Mouse (Mus musculus) brain, adult 2 months (tissue): ENCODE data around the gene Prpf40b.
"Not testable (repeated sequence)": the region's sequence is repeated elsewhere in the genome, so short reads cannot be mapped to it uniquely, and the experiment has no call there.

Experiments
- DNase-seq: peaks from one replicate; pipeline ENCODE4 v3.0.0; 2011; ENCODE audit warnings: low read depth, low spot score

Gene Prpf40b

GRCm38 (mm10) chr15:99294813-99295374 is at the start of gene Prpf40b:
Gene Prpf40b (plus strand): TSS chr15:99295087.
- DNase-seq: peak; percentile 95

GRCm38 (mm10) chr15:99246736-99247135 is 48.2 kb upstream of the Prpf40b start:
- DNase-seq: peak; percentile 45

- peak; percentile 95 for DNase-seq
These were observed 45.9 kb upstream of the Prpf40b start for GRCm38 (mm10) chr15:99248972-99249371.

- DNase-seq: no peak
These were observed 44.9 kb upstream of the Prpf40b start for GRCm38 (mm10) chr15:99249938-99250337.

GRCm38 (mm10) chr15:99251111-99251510 is 43.8 kb upstream of the Prpf40b start:
- DNase-seq: not testable (repeated sequence)

GRCm38 (mm10) chr15:99251626-99252380 is 43.1 kb upstream of the Prpf40b start, which contains the start of gene Mcrs1:
Gene Mcrs1 (minus strand): TSS chr15:99251961.
- peak; percentile 100 for DNase-seq

GRCm38 (mm10) chr15:99252381-99253174 is 42.3 kb upstream of the Prpf40b start:
- peak; percentile 80 for DNase-seq

- not testable (repeated sequence) for DNase-seq
These were observed 41.8 kb upstream of the Prpf40b start for GRCm38 (mm10) chr15:99253175-99253479.

- DNase-seq: no peak
These were observed 41.1 kb upstream of the Prpf40b start for GRCm38 (mm10) chr15:99253772-99254171.

- no peak for DNase-seq
These were observed 40.3 kb upstream of the Prpf40b start for GRCm38 (mm10) chr15:99254477-99255005.

GRCm38 (mm10) chr15:99255241-99255749 is 39.6 kb upstream of the Prpf40b start:
- no peak for DNase-seq

- no peak for DNase-seq
These were observed 35.6 kb upstream of the Prpf40b start for GRCm38 (mm10) chr15:99259167-99259729.

- DNase-seq: peak; percentile 92
These were observed 35.1 kb upstream of the Prpf40b start for GRCm38 (mm10) chr15:99259730-99260252.

GRCm38 (mm10) chr15:99262702-99263101 is 32.2 kb upstream of the Prpf40b start:
- peak; percentile 73 for DNase-seq

- DNase-seq: no peak
These were observed 30.5 kb upstream of the Prpf40b start for GRCm38 (mm10) chr15:99264363-99264762.

- DNase-seq: peak; percentile 93
These were observed 29.2 kb upstream of the Prpf40b start for GRCm38 (mm10) chr15:99265679-99266078.

- DNase-seq: no peak
These were observed 18.8 kb upstream of the Prpf40b start for GRCm38 (mm10) chr15:99276095-99276494.

- DNase-seq: no peak
These were observed 16.6 kb upstream of the Prpf40b start for GRCm38 (mm10) chr15:99278271-99278670.

- no peak for DNase-seq
These were observed 11.4 kb upstream of the Prpf40b start for GRCm38 (mm10) chr15:99283456-99283855.

GRCm38 (mm10) chr15:99284527-99285188 is 10.2 kb upstream of the Prpf40b start:
- DNase-seq: peak; percentile 54

GRCm38 (mm10) chr15:99285189-99285535 is 9.7 kb upstream of the Prpf40b start:
- no peak for DNase-seq
